Mouse (Mus musculus): ENCODE results near the gene Bpifb4. TPM values are rescaled to one million over a fixed set of nuclear protein-coding genes. Genes with fewer than 3 reads are reported as not detected.

The Bpifb4 gene
- polyA plus RNA-seq, 2 experiments, result 0.04 to 0.15 TPM

- Histone ChIP-seq H3K27me3 (ENCODE audit: control insufficient read depth, insufficient read depth, low read length) (no peaks in the 10 kb centered on the region), H3K4me2 (ENCODE audit: low read depth) (no peak overlapping the region), H3K9me3 (ENCODE audit: control insufficient read depth, low read length) (no peaks in the 10 kb centered on the region), H3K4me1 (replicated peaks; ENCODE audit: control insufficient read depth in 2 of 2, insufficient read depth in 2 of 2, low read length in 1 of 2) (no peaks in the 10 kb centered on the region), H3K27ac (no peak overlapping the region), H3K4me3 (ENCODE audit: insufficient read depth in 1 of 2, low read depth in 2 of 2, low read length in 2 of 2) (no peak overlapping the region), H3K36me3 (replicated peaks; ENCODE audit: control insufficient read depth, insufficient read depth, low read depth) (no peaks in the 10 kb centered on the region), H3K9ac (replicated peaks) (no peak overlapping the region)
- 51% methylated on average over 4 of the region's 4 CpGs for WGBS (ENCODE audit: insufficient replicate concordance)
- ATAC-seq (ENCODE audit: insufficient read depth) (no peak), DNase-seq (ENCODE audit: low read depth in 3 of 3, low spot score in 3 of 3) (no peak)
- TF ChIP-seq CTCF (IDR thresholded peaks at IDR 0.05; ENCODE audit: low read depth), result no peak
- no peak for TF ChIP-seq EP300 (IDR thresholded peaks at IDR 0.05; ENCODE audit: low read depth)
These were observed 67.7 kb downstream of the Bpifb4 start for GRCm38 (mm10) chr2:154005734-154006133.

- no peak overlapping the region for H3K4me2 ChIP-seq (ENCODE audit: low read depth)
- H3K36me3 ChIP-seq (replicated peaks; ENCODE audit: control insufficient read depth, insufficient read depth, low read depth), result no peaks in the 10 kb centered on the region
- no peaks in the 10 kb centered on the region for H3K4me1 ChIP-seq (replicated peaks; ENCODE audit: control insufficient read depth in 2 of 2, insufficient read depth in 2 of 2, low read length in 1 of 2)
- H3K9me3 ChIP-seq (ENCODE audit: control insufficient read depth, low read length), result no peaks in the 10 kb centered on the region
- 60% methylated on average over 2 of the region's 2 CpGs for WGBS (ENCODE audit: insufficient replicate concordance)
- H3K4me3 ChIP-seq (ENCODE audit: insufficient read depth in 1 of 2, low read depth in 2 of 2, low read length in 2 of 2), result no peak overlapping the region
- H3K27ac ChIP-seq, result no peak overlapping the region
- H3K27me3 ChIP-seq (ENCODE audit: control insufficient read depth, insufficient read depth, low read length), result no peaks in the 10 kb centered on the region
- no peak overlapping the region for H3K9ac ChIP-seq (replicated peaks)
- no peak for DNase-seq (ENCODE audit: low read depth in 3 of 3, low spot score in 3 of 3)
- no peak for ATAC-seq (ENCODE audit: insufficient read depth)
- TF ChIP-seq CTCF (IDR thresholded peaks at IDR 0.05; ENCODE audit: low read depth) (no peak), EP300 (IDR thresholded peaks at IDR 0.05; ENCODE audit: low read depth) (no peak)
These were observed 68.3 kb downstream of the Bpifb4 start for GRCm38 (mm10) chr2:154006331-154006730.

- Histone ChIP-seq H3K27ac (no peak overlapping the region), H3K36me3 (replicated peaks; ENCODE audit: control insufficient read depth, insufficient read depth, low read depth) (no peaks in the 10 kb centered on the region), H3K4me1 (replicated peaks; ENCODE audit: control insufficient read depth in 2 of 2, insufficient read depth in 2 of 2, low read length in 1 of 2) (no peaks in the 10 kb centered on the region), H3K27me3 (ENCODE audit: control insufficient read depth, insufficient read depth, low read length) (no peaks in the 10 kb centered on the region), H3K4me3 (ENCODE audit: insufficient read depth in 1 of 2, low read depth in 2 of 2, low read length in 2 of 2) (no peak overlapping the region), H3K4me2 (ENCODE audit: low read depth) (no peak overlapping the region), H3K9me3 (ENCODE audit: control insufficient read depth, low read length) (no peaks in the 10 kb centered on the region), H3K9ac (replicated peaks) (no peak overlapping the region)
- 32% methylated on average over 1 of the region's 1 CpGs for WGBS (ENCODE audit: insufficient replicate concordance)
- no peak for TF ChIP-seq EP300 (IDR thresholded peaks at IDR 0.05; ENCODE audit: low read depth)
- ATAC-seq (ENCODE audit: insufficient read depth), result no peak
- DNase-seq (ENCODE audit: low read depth in 3 of 3, low spot score in 3 of 3), result no peak
These were observed 69.4 kb downstream of the Bpifb4 start for GRCm38 (mm10) chr2:154007381-154007780.

- Histone ChIP-seq H3K4me2 (ENCODE audit: low read depth) (no peak within 1 kb of the TSS), H3K4me3 (ENCODE audit: insufficient read depth in 1 of 2, low read depth in 2 of 2, low read length in 2 of 2) (no peak within 1 kb of the TSS), H3K36me3 (replicated peaks; ENCODE audit: control insufficient read depth, insufficient read depth, low read depth) (no peaks in the 10 kb centered on the region), H3K27ac (no peak within 1 kb of the TSS), H3K9me3 (ENCODE audit: control insufficient read depth, low read length) (no peaks in the 10 kb centered on the region), H3K27me3 (ENCODE audit: control insufficient read depth, insufficient read depth, low read length) (no peaks in the 10 kb centered on the region), H3K9ac (replicated peaks) (no peak within 1 kb of the TSS), H3K4me1 (replicated peaks; ENCODE audit: control insufficient read depth in 2 of 2, insufficient read depth in 2 of 2, low read length in 1 of 2) (no peaks in the 10 kb centered on the region)
- DNase-seq (ENCODE audit: low read depth in 3 of 3, low spot score in 3 of 3) (no peak), ATAC-seq (ENCODE audit: insufficient read depth) (no peak)
- 53% methylated on average over 3 of the region's 3 CpGs for WGBS (ENCODE audit: insufficient replicate concordance)
- TF ChIP-seq CTCF (IDR thresholded peaks at IDR 0.05; ENCODE audit: low read depth) (no peak), EP300 (IDR thresholded peaks at IDR 0.05; ENCODE audit: low read depth) (no peak)
These were observed 70.0 kb downstream of the Bpifb4 start, which contains the start of gene Bpifa2 for GRCm38 (mm10) chr2:154007965-154008364. Gene Bpifa2 (plus strand): TSS chr2:154008265.

Other genes starting within 250 kb of the Bpifb4 start
- gene Dnmt3c, start 241.6 kb upstream of the Bpifb4 start, polyA plus RNA-seq (2012; rRNA removed), result 0.23 and 0.41 TPM in 2 replicates
- gene Dnmt3c, start 241.6 kb upstream of the Bpifb4 start, polyA plus RNA-seq (2014; fragmentation: Nextera tagmentation; extraction: Ambion mirVana), result 0.45 and 0.50 TPM in 2 replicates
- gene Mapre1, start 196.9 kb upstream of the Bpifb4 start, polyA plus RNA-seq (2012; rRNA removed), result 10.0 and 14.3 TPM in 2 replicates
- 110 and 116 TPM in 2 replicates for gene Mapre1, start 196.9 kb upstream of the Bpifb4 start, polyA plus RNA-seq (2014; fragmentation: Nextera tagmentation; extraction: Ambion mirVana)
- 0.04 and 0.09 TPM in 2 replicates for gene Efcab8, start 158.3 kb upstream of the Bpifb4 start, polyA plus RNA-seq (2012; rRNA removed)
- 0.08 TPM in 1 of 2 replicates, not detected in the other for gene Efcab8, start 158.3 kb upstream of the Bpifb4 start, polyA plus RNA-seq (2014; fragmentation: Nextera tagmentation; extraction: Ambion mirVana)
- not detected in 2 replicates for gene Sun5, start 67.1 kb upstream of the Bpifb4 start, polyA plus RNA-seq (2012; rRNA removed)
- not detected in 2 replicates for gene Sun5, start 67.1 kb upstream of the Bpifb4 start, polyA plus RNA-seq (2014; fragmentation: Nextera tagmentation; extraction: Ambion mirVana)
- not detected in 2 replicates for gene Bpifb2, start 63.2 kb upstream of the Bpifb4 start, polyA plus RNA-seq (2012; rRNA removed)
- gene Bpifb2, start 63.2 kb upstream of the Bpifb4 start, polyA plus RNA-seq (2014; fragmentation: Nextera tagmentation; extraction: Ambion mirVana), result not detected in 2 replicates
- gene Bpifb6, start 37.8 kb upstream of the Bpifb4 start, polyA plus RNA-seq (2012; rRNA removed), result not detected in 2 replicates
- gene Bpifb6, start 37.8 kb upstream of the Bpifb4 start, polyA plus RNA-seq (2014; fragmentation: Nextera tagmentation; extraction: Ambion mirVana), result not detected in 2 replicates
- gene Bpifb3, start 20.0 kb upstream of the Bpifb4 start, polyA plus RNA-seq (2012; rRNA removed), result not detected in 2 replicates
- gene Bpifb3, start 20.0 kb upstream of the Bpifb4 start, polyA plus RNA-seq (2014; fragmentation: Nextera tagmentation; extraction: Ambion mirVana), result not detected in 2 replicates
- not detected in 2 replicates for gene Bpifa6, start 36.7 kb downstream of the Bpifb4 start, polyA plus RNA-seq (2012; rRNA removed)
- not detected in 2 replicates for gene Bpifa6, start 36.7 kb downstream of the Bpifb4 start, polyA plus RNA-seq (2014; fragmentation: Nextera tagmentation; extraction: Ambion mirVana)
- not detected in 2 replicates for gene Bpifa2, start 70.1 kb downstream of the Bpifb4 start, polyA plus RNA-seq (2012; rRNA removed)
- gene Bpifa2, start 70.1 kb downstream of the Bpifb4 start, polyA plus RNA-seq (2014; fragmentation: Nextera tagmentation; extraction: Ambion mirVana), result not detected in 2 replicates
- gene Bpifa3, start 192.1 kb downstream of the Bpifb4 start, polyA plus RNA-seq (2012; rRNA removed), result not detected in 2 replicates
- gene Bpifa3, start 192.1 kb downstream of the Bpifb4 start, polyA plus RNA-seq (2014; fragmentation: Nextera tagmentation; extraction: Ambion mirVana), result not detected in 2 replicates
- gene Bpifa1, start 204.7 kb downstream of the Bpifb4 start, polyA plus RNA-seq (2012; rRNA removed), result 0.06 TPM in 1 of 2 replicates, not detected in the other
- 0.14 TPM in 1 of 2 replicates, not detected in the other for gene Bpifa1, start 204.7 kb downstream of the Bpifb4 start, polyA plus RNA-seq (2014; fragmentation: Nextera tagmentation; extraction: Ambion mirVana)
- gene Bpifa5, start 224.4 kb downstream of the Bpifb4 start, polyA plus RNA-seq (2012; rRNA removed), result 0.04 TPM in 1 of 2 replicates, not detected in the other
- gene Bpifa5, start 224.4 kb downstream of the Bpifb4 start, polyA plus RNA-seq (2014; fragmentation: Nextera tagmentation; extraction: Ambion mirVana), result not detected in 2 replicates

Data from liver, embryonic 14.5 days (tissue).